Mouse (Mus musculus) layer of hippocampus, postnatal 10 days (tissue): ENCODE results near the gene Gm49387. TPM values are rescaled to one million over a fixed set of nuclear protein-coding genes. Genes with fewer than 3 reads are reported as not detected.
"Not testable (repeated sequence)": the region's sequence is repeated elsewhere in the genome, so short reads cannot be mapped to it uniquely, and the experiment has no call there.

ENCODE experiments used
- DNase-seq, 2 experiments: peaks; one replicate each; pipeline ENCODE4 v3.0.0; 2021; ENCODE audit warnings: low spot score in 2 of 2
- total RNA-seq, 2 experiments: library from RNA; stranded (reverse); gene quantifications; 2 replicates each; pipeline ENCODE4 v1.2.3; 2021

The Gm49387 gene
- total RNA-seq, 2 experiments from 2014 or later, result not detected

DNA sequence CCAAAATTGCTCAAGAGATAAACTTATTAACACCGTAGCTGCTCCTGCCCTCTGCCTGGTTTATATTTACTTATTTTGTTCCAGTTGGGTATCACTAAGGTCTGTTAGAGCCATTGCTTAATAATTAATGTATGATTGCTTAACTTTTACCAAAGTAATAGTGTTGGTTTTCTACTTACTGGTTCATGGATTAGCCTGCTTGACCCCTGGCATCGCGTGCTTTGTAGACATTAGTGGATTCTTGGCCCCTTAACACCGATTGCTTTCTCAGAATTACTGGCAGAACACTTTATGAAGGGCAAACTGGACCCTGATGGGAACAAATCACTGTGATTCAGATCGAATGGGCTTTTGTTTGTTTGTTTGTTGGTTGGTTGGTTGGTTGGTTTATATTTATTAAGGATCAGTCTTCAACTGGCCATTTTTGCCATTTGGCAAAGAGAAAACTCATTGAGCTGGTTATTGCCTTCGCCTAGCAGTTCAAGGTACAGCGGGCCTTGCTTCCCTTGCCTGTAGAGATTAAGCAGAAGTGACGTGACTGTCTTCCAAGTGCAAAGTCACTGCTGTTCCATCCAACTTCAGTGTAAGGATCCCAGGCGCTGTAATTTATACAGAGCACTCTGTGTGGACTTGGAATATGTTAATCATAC, 953 bp upstream of the Gm49387 start:
- no peak for DNase-seq

DNA sequence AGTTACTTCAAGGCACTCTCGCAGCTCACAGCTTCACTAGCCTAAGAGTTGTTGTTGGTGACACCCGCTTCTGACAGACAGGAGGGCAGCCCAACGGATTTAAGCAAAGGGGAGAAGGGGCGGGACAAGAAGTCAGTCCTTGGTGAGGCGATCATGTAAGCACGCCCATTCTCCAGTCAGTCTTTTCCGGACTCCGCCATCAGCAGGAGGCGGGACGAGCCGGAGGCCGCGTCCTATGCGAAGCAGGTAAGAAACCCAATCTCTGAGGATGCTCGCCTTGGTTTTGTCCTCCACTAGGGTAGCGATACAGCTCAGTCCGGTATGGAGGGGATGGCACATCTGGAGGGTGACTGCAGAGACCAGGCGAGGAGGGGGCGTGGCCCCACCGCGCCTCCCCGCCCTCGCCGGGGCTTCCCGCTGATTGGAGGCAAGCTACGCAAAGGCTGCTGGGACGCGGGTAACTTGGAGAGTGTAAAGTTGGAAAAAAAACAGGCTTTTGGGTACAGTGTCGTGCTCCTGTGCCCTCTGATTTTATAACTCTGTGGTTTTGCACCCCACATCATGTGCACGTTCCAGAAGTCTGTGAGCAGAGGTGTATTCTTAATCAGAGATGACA, 320 bp upstream of the Gm49387 start, which contains the start of the genes Btd and Hacl1:
Gene Btd, plus strand, starts transcription at position 139 of the 616 bp plus-strand sequence.
Gene Hacl1, minus strand, starts transcription at position 397 of the 616 bp plus-strand sequence.
- peak; percentile 83 to 86 for DNase-seq

DNA sequence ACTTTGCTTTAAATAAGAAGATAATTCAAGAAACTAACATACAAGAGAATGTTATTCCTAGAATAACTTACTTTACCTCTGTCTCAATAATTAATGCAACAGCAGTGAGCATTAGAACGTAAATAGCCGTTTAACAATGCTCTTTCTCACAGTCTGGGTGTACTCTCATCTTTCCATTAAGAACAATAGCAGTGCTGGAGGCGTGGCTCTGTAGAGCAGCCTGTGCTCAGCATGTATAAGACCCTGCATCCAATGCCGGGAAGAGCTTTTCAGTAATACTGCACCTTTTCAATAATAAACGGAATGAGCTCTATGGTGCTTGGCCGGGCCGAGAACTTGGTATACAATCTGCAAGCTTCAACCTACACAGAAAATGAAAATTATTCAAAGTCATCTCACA, 10.0 kb downstream of the Gm49387 start:
- DNase-seq, result no peak

DNA sequence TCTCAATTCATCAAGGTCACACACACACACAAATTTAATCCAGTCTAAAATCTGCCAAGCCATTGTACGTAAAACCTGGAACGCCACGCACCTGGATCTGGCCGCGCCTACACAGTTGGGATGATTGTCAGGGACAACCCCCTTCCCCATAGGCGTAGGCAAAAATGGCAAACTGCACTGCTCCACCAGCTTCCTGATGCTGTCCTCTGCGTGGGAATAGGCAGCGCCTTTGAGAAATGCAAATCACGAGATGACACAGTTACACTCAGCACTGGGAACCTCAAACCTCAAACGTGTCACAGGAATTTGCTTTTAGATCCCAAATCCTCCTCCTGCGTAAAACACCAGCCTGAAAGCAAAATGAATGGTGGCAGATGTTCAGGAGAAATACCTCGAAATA, 17.9 kb downstream of the Gm49387 start:
- no peak for DNase-seq

DNA sequence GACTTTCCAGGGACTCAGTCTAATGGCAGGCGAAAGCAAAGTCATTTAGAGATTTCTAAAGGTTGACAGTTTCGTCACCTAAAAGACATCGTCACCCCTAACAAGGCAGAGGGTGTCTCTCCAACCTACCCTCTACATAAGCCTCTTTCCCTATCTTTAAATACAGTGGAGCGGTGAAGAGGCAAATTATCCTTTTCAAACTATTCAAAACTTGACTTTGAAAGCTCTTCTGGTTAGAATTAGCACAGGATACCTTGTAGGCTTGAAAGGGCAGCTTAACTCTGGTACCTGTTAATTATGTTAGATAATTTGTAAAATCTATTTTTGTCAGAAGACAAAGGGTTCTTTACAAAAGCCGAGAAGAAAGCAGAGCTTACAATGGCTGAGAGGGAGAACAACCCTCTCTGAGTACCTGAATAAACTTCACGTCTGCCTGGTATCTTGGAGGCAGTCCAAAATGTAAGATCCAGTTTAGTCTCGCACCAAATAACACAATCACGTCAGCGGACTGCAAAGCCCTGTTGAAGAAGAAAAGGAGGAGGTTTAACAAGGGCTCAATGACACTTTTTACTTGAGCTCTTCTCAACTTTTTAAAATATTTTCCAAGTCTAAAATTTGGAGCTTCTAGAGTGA, 20.0 kb downstream of the Gm49387 start:
- DNase-seq, result no peak

DNA sequence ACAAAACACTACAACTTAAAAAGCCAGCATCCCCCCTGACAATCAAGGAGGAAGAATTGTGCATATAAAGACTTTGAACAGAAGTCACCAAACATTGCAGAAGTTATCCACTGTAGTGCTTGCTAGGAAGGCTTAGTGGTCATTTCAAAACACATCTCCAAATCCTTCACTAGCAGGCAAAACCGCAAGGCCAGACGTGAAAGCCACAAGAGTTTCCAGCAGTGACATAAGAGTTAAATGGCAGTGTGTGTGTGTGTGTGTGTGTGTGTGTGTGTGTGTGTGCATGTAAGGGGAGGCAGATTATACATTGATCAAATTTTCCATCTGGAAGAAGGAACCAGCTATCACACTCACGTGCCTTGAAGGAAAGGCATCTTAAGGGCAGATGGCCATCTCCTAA, 22.7 kb downstream of the Gm49387 start:
- no peak for DNase-seq

DNA sequence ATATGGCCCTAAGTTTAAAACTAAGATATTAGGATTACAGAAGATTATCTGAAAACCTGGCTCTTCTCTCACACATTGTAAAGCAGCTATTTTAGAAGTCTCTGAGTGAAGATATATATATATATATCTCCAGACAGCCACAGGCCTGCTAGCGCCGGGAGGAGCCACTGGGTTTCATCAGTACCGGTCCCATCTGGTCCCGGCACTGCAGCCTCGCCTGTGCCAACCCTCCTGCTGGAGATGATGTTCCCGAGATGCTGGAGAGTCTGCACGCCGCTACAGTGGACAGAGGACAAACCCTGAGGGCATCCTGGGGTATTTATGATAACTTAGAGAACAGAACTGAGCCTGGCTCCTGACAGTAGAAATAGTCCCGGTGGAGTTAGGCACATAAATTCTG, 23.5 kb downstream of the Gm49387 start:
- DNase-seq, result no peak

DNA sequence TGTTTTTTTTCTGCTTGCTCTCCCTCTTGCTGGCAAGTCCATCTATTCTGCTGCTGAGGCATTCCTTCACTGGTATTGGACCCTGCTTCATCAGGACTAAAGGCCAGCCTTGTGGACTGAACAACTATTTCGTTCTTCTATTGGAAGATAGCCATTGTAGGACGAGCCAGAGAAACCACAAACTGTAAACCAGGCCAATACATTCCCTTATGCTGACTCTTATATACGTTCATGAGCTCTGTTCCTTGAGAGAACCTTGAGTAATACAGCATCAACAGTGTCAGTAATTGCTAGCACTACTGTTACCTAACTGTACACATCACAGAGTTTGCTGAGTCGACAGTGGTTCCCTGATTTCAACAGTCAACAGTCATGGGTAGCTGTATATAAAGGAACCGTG, 27.0 kb downstream of the Gm49387 start:
- no peak for DNase-seq

DNA sequence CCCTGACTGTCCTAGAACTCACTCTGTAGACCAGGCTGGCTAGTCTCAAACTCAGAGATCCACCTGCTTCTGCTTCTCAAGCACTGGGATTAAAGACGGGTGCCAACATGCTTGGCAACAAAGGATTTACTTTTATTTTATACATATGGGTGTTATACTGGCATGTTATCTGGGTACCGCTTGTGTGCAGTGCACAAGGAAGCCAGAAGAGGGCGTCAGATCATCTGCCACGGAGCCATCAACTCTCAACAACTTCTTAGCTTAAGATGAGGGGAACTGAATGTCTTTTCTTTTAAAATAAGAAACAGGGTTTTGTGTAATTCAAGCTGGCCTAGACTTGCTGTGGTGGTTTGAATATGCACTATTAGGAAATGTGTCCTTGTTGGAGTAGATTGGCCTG, 28.7 kb downstream of the Gm49387 start:
- DNase-seq, result no peak

DNA sequence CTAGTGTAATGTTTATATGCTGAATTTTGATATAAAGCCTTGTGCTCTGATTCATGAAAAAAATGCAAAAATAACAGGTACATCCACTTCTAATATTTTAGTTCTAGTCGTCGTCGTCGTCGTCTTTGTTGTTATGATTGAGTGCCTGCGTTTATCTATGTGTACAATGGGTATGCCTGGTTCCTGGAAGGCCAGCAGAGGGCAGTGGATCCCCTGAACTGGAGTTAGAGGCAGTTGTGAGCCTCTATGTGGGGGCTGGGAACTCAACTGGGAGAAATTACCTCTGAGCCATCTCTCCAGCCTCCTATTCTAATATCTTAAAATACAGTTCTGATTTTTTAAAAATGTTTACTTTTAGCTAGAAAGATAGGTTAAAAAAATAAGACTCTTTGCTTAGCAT, 35.2 kb downstream of the Gm49387 start:
- DNase-seq, result no peak

DNA sequence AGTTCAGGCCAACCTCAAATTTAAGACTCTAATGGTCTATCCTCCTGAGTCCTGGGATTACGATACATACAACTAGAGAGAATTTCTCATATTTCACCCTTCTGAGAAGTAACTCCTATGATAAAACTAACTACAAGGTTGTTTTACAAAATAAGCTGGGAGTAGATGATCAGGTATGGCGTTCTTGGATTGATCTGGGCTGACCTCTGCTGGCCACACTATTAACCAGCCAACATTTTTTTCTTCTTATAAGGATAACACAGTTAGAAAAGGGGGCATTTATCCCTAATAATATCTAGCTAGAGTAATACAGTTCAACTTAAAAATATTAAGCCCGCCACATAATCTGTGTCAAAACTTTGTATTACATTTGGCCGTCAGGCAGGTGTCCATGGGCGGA, 35.8 kb downstream of the Gm49387 start:
- DNase-seq, result peak in 1 of 2 experiments; percentile 24

DNA sequence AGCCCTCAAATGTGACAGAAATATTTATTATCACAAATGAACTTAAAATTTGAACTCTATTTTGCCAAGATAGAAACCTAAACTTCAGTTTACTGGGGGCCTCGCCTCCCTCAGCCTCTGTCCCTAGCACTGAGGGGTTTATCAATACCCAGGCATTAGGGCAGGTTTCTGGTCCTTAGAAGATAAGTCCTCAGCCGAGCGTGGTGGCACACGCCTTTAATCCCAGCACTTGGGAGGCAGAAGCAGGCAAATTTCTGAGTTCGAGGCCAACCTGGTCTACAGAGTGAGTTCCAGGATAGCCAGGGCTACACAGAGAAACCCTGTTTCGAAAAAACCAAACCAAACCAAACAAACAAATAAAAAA, 38.1 kb downstream of the Gm49387 start:
- not testable (repeated sequence) for DNase-seq

DNA sequence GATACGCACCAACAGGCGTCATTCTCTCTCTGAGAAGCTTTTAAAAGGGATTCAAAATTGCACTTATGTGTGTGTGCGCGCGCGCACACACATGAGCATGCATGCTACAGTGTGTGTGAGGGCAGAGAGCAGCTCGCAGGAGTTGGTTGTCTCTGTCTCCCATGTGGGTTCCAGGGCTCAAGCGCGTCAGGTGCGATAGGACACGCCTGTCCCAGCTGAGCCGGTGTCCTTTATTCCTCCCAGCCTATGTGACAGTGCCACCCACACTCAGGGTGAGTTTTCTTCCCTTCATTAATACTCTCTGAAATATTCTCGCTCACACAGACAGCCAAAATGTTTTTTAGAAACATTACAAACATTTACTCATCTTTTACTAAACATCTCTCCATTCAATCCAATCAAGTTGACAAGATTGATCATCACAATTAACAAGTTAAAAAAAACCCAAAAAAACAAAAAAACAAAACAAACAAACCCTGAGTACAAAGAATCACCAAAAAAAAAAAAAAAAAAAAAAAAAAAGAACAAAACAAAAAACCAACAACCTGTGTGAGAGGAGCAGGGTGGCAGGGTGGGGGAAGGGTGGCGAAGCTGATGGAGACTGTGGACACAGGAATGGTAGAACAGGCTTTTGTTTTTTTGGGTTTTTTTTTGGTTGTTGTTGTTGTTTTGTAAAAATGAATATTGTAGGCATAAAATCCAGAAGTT, 38.6 kb downstream of the Gm49387 start:
- DNase-seq, result no peak

DNA sequence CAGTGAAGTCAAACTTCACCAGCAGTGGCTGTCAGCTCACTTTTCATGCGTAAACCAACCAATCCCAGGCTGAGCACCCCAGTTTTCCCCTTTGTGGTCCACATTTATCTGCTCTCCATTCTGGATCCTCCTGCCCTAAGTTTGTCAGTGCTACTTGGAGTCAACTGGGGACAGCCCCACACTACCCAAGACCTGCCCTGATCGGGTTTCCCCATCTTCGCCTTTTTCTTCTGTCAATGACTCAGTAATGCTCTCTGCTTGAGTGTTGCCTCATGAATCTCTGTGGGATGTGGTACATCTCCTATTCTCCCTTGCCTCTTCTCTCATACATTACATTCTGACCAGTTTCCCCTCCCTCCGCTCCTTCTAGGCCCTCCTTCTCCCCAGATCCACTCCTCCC, 43.2 kb downstream of the Gm49387 start:
- DNase-seq, result no peak

DNA sequence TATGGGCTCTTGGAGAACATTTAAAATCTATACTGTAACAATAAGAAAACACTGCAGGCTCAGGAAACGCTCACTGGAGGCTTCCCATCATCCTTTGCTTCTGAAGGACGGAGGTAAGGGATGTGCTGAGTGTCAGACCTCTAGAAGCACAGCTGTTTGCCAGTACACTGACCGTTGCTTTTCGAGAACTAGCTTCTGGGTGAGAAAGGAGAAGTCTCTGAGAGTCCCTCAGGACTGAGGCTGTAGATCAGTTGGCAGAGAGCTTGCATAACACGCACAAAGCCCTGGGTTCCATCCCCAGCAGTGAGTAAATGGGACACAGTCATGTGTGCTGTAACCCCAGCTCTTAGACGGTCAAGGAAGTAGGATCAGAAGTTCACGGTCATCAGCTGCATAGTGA, 44.3 kb downstream of the Gm49387 start:
- DNase-seq, result no peak

DNA sequence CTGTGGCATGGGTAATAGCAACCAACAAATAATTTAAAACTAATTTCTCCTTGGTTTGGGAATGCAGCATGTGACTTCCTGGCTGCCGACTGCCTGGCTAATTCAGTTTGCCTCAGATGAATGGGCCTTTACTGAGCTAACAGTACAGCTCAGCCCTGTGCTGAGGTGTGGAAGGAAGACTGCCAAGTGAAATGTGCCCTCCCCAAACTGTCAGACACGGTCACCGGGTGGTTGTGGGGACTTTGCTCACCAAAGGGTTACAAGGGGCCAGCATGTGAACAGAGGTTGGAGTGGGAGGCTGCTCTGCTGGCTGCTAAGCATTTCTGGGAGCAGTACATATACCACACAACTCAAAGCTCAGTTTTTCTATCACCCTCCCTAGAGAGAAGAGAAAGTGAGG, 46.0 kb downstream of the Gm49387 start:
- no peak for DNase-seq

DNA sequence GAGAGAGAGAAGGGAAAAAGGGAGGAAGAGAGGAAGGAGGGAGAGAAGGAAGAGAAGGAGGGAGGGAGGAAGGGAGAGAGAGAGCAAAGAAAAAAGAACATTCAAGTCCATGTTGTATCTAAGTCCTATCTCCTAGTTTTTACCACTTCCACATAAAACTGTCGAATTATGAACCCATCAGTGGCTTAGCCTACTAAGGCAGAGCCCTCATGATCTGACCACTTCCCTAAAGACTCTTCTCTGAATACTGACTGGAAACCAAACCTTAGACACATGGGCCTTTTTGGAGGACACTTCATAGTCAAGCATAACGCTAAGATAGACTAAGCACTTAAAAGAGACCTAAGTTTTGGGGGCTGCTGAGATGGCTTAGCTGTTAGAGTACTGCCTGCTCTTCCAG, 47.6 kb downstream of the Gm49387 start:
- no peak for DNase-seq

DNA sequence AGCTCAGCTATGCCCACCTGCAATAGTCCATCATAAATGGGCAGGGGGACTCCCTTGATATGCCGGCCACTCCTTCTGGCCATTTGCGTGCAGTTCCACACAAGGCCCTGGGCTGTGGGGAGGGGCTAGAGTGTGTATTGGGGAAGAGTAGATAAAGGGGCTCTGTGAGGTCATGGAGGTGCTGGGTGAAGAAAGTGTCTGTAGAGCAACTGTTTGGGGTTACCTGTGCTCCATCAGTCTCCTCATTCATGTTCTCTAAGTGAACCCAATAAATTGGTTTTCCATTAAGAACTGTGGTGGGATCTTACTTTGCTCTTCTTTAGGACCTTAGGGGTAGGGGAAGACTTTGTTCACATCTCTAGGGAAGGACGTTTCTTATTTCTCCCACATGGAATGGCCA, 49.4 kb downstream of the Gm49387 start, which contains the start of gene Colq:
Gene Colq, minus strand, starts transcription at position 101 of the 400 bp plus-strand sequence.
- DNase-seq, result no peak

DNA sequence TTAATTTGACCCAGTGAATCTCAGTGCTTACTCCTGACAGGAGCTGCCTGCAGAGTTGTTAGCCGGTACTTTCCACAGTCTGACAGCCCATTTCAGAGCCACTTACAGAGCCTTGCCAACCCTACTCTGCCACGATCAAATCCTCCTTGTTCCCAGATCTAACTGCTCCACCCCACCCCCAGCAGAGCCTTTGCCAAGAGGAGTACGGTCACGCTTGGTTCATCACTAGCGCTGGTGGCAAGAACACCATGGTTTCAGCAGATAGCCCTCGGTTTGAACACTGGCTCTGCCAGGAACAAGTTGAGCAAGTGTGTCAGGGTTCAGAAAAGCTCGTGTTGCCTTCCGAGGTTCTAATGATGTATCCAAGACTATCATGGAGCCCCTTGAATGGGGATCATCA, 54.2 kb downstream of the Gm49387 start:
- DNase-seq, result no peak

DNA sequence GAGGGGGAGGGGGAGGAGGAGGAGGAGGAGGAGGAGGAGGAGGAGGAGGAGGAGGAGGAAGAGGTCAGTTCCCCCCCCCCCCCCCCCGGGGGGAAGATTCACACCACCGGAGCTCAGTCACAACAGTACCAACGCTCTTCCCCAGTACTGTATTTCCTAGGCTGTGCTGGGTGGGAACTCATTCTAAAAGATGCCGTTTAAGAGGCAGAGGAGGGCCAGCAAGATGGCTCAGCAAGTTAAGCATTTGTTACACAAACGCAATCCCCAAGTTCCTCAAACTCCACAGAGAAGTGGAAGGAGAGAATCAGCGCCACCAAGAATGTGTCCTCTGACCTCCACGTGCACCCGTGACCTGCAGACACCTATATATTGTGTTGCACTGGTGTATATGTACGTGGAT, 57.6 kb downstream of the Gm49387 start:
- DNase-seq, result no peak

DNA sequence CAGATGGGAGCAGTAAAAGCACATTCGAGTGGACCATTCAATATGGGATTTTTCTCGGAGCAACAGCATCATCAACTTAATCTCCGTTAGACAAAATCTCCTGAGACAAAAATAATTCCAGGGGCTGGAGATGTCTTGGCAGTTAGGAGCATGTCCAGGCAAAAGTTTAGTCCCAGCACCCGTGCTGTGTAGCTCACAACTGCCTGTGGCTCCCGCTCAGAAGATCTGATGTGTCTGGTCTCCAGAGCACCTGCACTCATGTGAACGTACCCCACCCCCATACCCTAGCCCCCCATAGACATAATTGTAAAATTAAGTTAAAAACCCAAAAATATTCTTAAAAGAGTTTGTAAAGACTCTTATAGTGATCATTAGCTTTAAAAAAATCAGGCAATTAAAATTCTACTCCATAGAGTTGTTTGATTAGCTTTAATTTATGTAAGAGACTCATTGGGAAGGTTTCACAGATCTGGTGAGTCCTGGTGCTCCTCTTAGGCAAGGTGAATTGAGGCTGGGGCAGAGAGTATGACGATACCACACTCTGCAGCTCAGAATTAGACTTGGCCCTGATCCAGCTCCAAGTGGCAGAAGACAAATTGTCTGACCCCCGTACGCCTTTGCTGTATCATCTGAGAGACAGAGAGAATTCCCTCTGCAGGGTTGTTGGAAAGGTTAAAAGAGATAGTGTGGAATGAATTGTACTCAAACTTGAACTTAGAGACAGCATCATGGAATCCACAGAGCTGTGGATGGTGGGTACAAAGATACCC, 62.5 kb downstream of the Gm49387 start:
- DNase-seq, result no peak
